Mouse (Mus musculus): ENCODE results near the gene Stag1.
A peak's percentile ranks its signal among the peaks of the same experiment; 100 is the strongest.

Stag1 gene

GRCm38 (mm10) chr9:100605985-100606554 is 8.5 kb downstream of the Stag1 start:
- no peak for DNase-seq

DNA sequence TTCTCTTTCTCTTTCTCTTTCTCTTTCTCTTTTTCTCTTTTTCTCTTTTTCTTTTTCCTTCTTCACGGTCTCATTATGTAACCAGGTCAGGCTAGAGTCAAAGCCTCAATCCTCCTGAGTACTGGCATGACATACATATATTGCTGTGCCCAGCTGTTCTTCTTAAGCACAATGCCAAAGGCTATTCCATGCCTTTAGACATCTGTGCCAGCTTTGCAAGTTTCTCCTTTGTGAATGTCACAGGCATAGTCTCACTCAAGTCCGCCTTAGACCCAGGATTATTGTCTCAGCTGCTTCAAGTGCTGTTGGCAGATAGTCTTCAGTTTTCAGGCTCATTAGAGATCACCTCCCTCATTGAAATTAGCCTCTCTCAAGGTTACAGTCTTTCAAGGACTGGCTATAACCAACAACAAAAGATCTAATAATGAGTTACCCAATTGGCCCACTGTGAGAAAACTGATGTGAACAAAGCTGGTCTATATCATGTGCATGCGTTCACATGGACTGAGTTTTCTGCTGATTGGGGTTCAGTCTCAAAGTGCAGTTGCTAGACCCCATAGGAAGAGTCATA is 16.0 kb downstream of the Stag1 start:
- DNase-seq, result no peak

DNA sequence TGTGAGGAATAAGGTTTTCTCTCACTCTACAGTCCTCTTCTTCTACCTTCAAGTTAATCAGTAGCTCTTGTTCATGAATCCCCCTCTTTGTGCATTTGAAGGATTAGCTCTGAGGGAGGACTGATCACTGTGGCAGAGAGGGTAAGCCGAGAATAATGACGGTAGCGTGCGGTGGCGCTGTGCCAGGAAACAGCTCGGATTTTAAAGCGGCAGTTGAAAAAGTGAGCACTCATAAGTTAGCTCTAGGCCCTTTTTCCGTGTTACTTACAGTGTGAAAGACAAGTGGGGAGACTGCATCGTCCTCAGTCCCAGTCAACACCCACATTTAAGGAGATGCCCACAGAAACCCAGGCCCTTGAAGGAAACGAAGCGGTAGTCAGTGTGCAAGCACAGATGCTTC is 19.3 kb downstream of the Stag1 start:
- DNase-seq, result peak; percentile 26

- DNase-seq, result no peak
Measured at GRCm38 (mm10) chr9:100626258-100626657, 28.7 kb downstream of the Stag1 start.

- DNase-seq, result no peak
Measured at GRCm38 (mm10) chr9:100640754-100641153, 43.2 kb downstream of the Stag1 start.

DNA sequence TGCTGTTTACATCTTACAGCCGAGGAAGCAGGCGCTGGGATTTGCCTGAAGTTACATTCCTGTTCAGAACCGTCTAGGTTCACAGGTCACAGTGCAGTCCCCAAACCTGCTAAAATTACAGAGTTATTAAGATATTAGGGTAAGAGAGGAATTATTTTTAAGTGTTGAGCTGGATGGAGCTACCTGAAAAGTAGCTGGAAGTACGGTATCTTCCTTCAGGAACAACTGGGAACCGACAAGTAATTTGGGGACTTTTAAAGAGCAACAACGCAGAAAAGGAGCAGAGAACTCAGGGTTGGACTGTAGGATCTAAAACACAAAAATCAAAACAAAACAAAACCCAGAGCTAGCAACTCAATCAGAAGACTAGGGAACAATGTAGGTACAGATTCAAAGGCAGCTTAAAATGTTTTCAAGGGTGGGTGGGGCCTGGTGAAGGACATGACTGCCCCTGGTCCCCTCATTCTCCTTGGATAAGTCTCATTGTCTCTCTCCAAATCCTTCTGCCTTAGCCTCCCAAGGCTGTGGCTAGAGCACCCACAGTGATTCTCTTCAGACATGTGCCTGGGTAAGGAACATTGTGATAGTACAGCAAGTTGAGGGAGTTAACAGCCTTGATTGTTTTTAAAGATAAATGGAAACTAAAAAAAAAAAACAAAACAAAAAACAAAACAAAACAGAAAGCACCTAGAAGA is 43.9 kb downstream of the Stag1 start:
- DNase-seq, result no peak

GRCm38 (mm10) chr9:100642186-100642839 is 44.7 kb downstream of the Stag1 start:
- DNase-seq, result no peak

- peak; percentile 100 for DNase-seq
Measured at GRCm38 (mm10) chr9:100642840-100643697, 45.5 kb downstream of the Stag1 start.

- peak; percentile 82 for DNase-seq
Measured at GRCm38 (mm10) chr9:100644071-100644771, 46.6 kb downstream of the Stag1 start.

GRCm38 (mm10) chr9:100645026-100645940 is 47.7 kb downstream of the Stag1 start:
- DNase-seq, result no peak

GRCm38 (mm10) chr9:100646276-100646675 is 48.7 kb downstream of the Stag1 start:
- DNase-seq, result no peak

DNA sequence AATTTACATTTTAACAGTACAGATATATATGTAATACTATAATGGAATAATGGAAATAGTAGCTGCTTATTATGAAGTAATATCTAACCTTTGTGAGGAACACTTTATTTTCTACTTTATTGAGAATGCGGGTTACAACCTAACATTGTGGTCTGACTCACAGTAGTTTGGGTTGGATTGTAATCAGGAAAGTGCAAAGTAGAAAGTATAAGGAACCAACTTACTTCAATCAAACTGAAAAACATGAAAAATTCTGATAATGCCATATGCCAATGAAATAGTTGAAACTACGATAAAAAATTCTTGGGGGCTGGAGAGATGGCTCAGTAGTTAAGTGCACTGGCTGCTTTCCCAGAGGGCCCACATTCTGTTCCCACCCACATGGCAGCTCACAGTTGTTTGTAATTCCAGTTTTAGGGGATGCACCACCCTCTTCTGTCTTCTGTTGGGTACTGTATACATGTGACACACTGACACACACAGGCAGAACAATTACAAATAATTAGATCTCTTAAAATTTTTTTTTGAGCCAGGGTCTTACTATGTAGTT is 50.3 kb downstream of the Stag1 start:
- no peak for DNase-seq

- no peak for DNase-seq
Measured at GRCm38 (mm10) chr9:100654104-100654503, 56.5 kb downstream of the Stag1 start.

GRCm38 (mm10) chr9:100656058-100656457 is 58.5 kb downstream of the Stag1 start:
- no peak for DNase-seq

- DNase-seq, result no peak
Measured at GRCm38 (mm10) chr9:100660587-100660986, 63.0 kb downstream of the Stag1 start.

DNA sequence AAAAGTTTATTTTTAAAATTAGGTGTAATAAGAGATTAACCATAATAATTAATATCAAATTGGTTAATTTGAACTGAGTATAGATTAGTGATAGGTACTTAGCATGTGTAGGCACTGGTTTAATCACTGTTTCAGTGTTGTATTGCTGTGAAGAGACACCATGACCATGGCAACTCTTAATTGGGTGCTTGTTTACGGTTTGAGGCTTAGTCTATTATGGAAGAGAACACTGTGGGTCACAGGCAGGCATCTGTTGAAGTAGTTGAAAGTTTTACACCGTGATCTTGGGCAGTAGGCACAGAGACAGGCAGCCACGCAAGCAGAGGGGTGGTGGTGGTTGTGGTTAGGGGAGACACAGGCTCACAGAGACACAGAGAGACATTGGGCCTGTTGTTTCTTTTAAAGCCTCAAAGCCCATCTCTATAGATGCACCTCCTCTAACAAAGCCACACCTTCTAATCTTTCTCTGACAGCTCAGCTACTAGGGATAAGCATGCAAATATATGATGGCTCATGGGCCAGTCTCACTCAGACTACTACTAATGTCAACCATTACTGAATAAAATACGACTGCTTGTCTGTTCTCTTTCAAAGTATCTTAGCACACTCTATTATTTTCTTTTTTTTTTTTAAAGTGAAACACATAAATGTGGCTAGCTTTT is 66.0 kb downstream of the Stag1 start:
- no peak for DNase-seq

GRCm38 (mm10) chr9:100670151-100670550 is 72.6 kb downstream of the Stag1 start:
- DNase-seq, result no peak

DNA sequence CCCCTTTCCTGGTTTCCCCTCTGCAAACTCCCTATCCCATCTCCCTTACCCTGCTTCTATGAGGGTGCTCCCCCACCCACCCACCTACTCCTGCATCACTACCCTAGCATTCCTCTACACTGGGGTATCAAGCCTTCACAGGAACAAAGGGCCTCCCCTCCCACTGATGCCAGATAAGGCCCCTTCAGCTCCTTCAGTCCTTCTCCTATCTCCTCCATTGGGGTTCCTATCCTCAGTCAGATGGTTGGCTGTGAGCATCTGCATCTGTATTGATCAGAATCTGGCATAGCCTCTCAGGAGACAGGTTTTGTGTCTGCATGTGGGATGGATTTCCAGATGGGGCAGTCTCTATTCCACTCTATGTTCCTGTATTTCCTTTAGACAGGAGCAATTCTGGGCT is 81.4 kb downstream of the Stag1 start:
- no peak for DNase-seq

GRCm38 (mm10) chr9:100682285-100682684 is 84.7 kb downstream of the Stag1 start:
- no peak for DNase-seq

DNA sequence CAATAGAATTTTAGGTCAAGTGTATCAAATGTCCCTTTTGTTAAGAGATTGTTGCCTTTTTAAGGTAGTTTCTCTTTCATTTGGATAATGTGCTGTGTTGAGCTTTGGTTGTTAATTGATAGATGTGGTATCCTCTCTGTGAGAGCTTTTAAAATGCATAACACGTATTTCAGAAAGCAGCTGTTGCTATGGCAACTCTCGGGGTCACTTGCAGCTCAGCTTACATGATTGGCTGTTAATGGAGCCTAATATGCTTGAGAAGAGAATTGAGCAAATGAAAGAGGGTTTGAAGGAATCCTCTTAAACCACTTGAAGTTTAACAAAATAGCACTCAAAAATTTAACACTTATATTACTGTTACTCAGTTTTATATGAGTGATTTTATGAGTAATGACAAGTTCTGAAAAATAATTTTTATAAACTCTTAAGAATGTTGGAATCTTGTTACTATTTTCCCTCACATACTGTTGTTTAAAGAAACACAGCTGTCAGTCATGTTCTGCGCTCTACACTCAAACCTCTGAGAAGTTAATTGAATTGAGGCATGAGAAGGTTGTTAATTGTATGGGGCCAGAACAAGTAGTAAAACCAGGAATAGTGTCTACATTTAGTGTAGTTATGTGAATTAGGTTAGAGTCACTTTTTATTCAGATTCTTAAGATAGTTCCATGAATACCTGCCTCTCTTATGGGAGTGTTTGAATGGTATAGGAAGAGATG is 88.3 kb downstream of the Stag1 start:
- no peak for DNase-seq
